Mouse (Mus musculus) left cerebral cortex, postnatal 4 days (tissue): ENCODE data around the gene Sct. TPM values are rescaled to one million over a fixed set of nuclear protein-coding genes. Genes with fewer than 3 reads are reported as not detected.
"Not testable (repeated sequence)": the region's sequence is repeated elsewhere in the genome, so short reads cannot be mapped to it uniquely, and the experiment has no call there.

Experiments used
- DNase-seq: peaks from one replicate; pipeline ENCODE4 v3.0.0-alpha.2; 2022
- intact Hi-C: fragments of 180-260 bp; cut with DNase I; formaldehyde crosslinking; loops from one replicate; pipeline ENCODE4 v1.15.1; 2025
- total RNA-seq, 2 experiments: library from RNA; stranded (reverse); gene quantifications; 2 replicates each; pipeline ENCODE4 v1.2.3; 2021

Gene Sct
- total RNA-seq, 2 experiments from 2014 or later, result 0.62 to 0.86 TPM

GRCm38 (mm10) chr7:141250486-141250885, 28.4 kb downstream of the Sct start:
- intact Hi-C loops, result loop anchor here (5.0 kb wide), 1 partner anchor 72 kb away; no protein-coding TSS in a partner anchor
- DNase-seq, result not testable (repeated sequence)

- DNase-seq, result no peak
- intact Hi-C loops, result no loop called here
These were observed 47.4 kb downstream of the Sct start for GRCm38 (mm10) chr7:141231551-141231950.

GRCm38 (mm10) chr7:141231111-141231510, 47.8 kb downstream of the Sct start:
- no peak for DNase-seq
- intact Hi-C loops, result no loop called here

- no peak for DNase-seq
- intact Hi-C loops, result no loop called here
These were observed 48.4 kb downstream of the Sct start for GRCm38 (mm10) chr7:141230570-141230969.

- DNase-seq, result no peak
- intact Hi-C loops, result no loop called here
These were observed 49.2 kb downstream of the Sct start for GRCm38 (mm10) chr7:141229702-141230101.

Other genes starting within 250 kb of the Sct start
- gene B4galnt4, start 218.0 kb downstream of the Sct start, total RNA-seq, result 100 to 1,000 TPM; 132 to 150 TPM
- gene Pkp3, start 200.9 kb downstream of the Sct start, total RNA-seq, result not detected
- 1 to 10 TPM; 2.8 to 2.9 TPM for gene Sigirr, start 178.6 kb downstream of the Sct start, total RNA-seq
- not detected for gene Ano9, start 161.3 kb downstream of the Sct start, total RNA-seq
- 10 to 100 TPM; 50.1 to 53.9 TPM for gene Ptdss2, start 156.8 kb downstream of the Sct start, total RNA-seq
- gene Rnh1, start 106.3 kb downstream of the Sct start, total RNA-seq, result 10 to 100 TPM; 20.1 to 25.3 TPM
- gene Hras, start 85.1 kb downstream of the Sct start, total RNA-seq, result 100 to 1,000 TPM; 194 to 211 TPM
- gene Lrrc56, start 85.0 kb downstream of the Sct start, total RNA-seq, result 1 to 10 TPM; 6.2 to 7.4 TPM
- under 1 TPM in 1 of 2 experiments, not detected in 1; 0.18 TPM for gene Lmntd2, start 65.1 kb downstream of the Sct start, total RNA-seq
- 1 to 10 TPM; 3.8 to 4.7 TPM for gene Rassf7, start 63.3 kb downstream of the Sct start, total RNA-seq
- 10 to 100 TPM; 81.2 to 89.1 TPM for gene Phrf1, start 50.3 kb downstream of the Sct start, total RNA-seq
- 1 to 10 TPM in 1 of 2 experiments, under 1 TPM in 1; 0.28 to 1.1 TPM for gene Irf7, start 12.7 kb downstream of the Sct start, total RNA-seq
- gene Cdhr5, start 2.3 kb downstream of the Sct start, total RNA-seq, result not detected
- under 1 TPM; 0.48 to 0.54 TPM for gene Drd4, start 12.9 kb upstream of the Sct start, total RNA-seq
- gene Deaf1, start 48.6 kb upstream of the Sct start, total RNA-seq, result 100 to 1,000 TPM; 246 to 267 TPM
- 10 to 100 TPM; 21.1 to 21.9 TPM for gene Tmem80, start 48.6 kb upstream of the Sct start, total RNA-seq
- under 1 TPM; 0.86 to 0.97 TPM for gene Eps8l2, start 59.7 kb upstream of the Sct start, total RNA-seq
- gene Taldo1, start 113.1 kb upstream of the Sct start, total RNA-seq, result 100 to 1,000 TPM; 146 to 152 TPM
- 10 to 100 TPM; 43.1 to 44.6 TPM for gene Gatd1, start 135.0 kb upstream of the Sct start, total RNA-seq
- gene Cend1, start 150.4 kb upstream of the Sct start, total RNA-seq, result 100 to 1,000 TPM; 111 to 122 TPM
- 100 to 1,000 TPM; 196 to 217 TPM for gene Slc25a22, start 158.8 kb upstream of the Sct start, total RNA-seq
- gene Pidd1, start 164.9 kb upstream of the Sct start, total RNA-seq, result 1 to 10 TPM; 5.5 to 6.6 TPM
- gene Rplp2, start 168.2 kb upstream of the Sct start, total RNA-seq, result 100 to 1,000 TPM; 894 to 998 TPM
- 10 to 100 TPM; 13.9 to 16.0 TPM for gene Pnpla2, start 176.1 kb upstream of the Sct start, total RNA-seq
- 1 to 10 TPM; 4.4 to 4.9 TPM for gene Cracr2b, start 182.0 kb upstream of the Sct start, total RNA-seq
- gene Cd151, start 188.3 kb upstream of the Sct start, total RNA-seq, result 10 to 100 TPM; 46.7 to 50.6 TPM
- 10 to 100 TPM; 38.5 to 40.1 TPM for gene Polr2l, start 196.0 kb upstream of the Sct start, total RNA-seq
- gene Tspan4, start 196.1 kb upstream of the Sct start, total RNA-seq, result 10 to 100 TPM; 33.5 to 35.9 TPM